Comparison of ENCODE assay signal across 8 mouse cellular contexts in the genomic region with DNA sequence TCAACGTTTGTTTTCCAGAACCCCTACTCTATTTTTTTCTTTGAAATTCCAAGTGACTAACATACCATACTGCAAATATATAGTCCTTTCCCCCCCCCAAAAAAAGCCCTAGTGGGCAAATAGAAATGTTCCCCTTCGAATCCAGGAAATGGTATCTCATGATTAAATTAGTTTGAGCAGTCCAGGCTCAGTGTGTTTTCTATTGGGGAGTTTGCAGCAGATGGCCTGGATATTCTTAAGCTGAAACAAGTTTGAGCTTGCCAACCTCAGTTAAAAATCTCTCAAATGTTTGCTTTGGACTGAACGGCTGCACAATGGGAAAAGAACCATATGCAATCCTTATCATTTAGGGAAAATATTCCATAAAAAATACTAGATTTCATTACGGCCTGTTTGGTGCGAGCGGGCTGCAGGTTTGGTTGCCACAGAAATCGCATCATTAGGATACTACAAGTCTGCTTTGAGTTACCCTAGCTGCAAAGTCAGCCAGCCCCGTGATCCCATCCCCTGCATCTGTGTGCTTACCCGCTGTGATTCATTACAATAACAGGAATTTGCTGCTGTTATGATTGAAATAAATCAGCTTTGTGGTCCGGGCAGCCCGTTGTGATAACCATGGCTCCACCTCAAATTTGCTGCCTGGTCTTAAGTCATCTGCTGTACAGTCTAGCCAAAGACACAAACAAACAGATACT.
DNase-seq lines count a peak whose midpoint lies in the region; ATAC-seq and TF ChIP-seq lines count a peak whose summit lies in the region.

No protein-coding gene starts in this region.

- TF ChIP-seq EP300 in heart, adult 2 months (IDR thresholded peaks at IDR 0.05; ENCODE audit: insufficient read depth, low read depth, low read length) = no peak

- no peak for ATAC-seq in megakaryocyte progenitor cell, adult 5-6 weeks (replicated peaks; ENCODE audit: poor library complexity)

- intact Hi-C loops in heart, adult 2 months (cut with DNase I) = no loop called here
- intact Hi-C loops in heart, postnatal 14 days (cut with DNase I) = no loop called here

- peak; percentile 21 for DNase-seq in heart, adult 2 months
- DNase-seq in heart, postnatal 14 days = no peak
- peak; percentile 39 for DNase-seq in 3134 (ENCODE audit: extremely low read depth, insufficient read length, low spot score)
- DNase-seq in brain, embryonic 14.5 days (ENCODE audit: low read depth) = peak; percentile 31
- peak; percentile 16 to 17 for DNase-seq in kidney, postnatal 36 days
- no peak for DNase-seq in cerebellum, adult 2 months
- DNase-seq in T-cell, adult 2 months (ENCODE audit: low spot score) = no peak

- TF ChIP-seq CTCF in heart, adult 2 months (IDR thresholded peaks at IDR 0.05) = no peak
- no peak for TF ChIP-seq CTCF in brain, embryonic 14.5 days (IDR thresholded peaks at IDR 0.05; ENCODE audit: borderline replicate concordance, extremely low read depth, insufficient read depth, insufficient read length)
- TF ChIP-seq CTCF in cerebellum, adult 2 months (IDR thresholded peaks at IDR 0.05; ENCODE audit: borderline replicate concordance, insufficient read depth, low read depth, low read length) = no peak

- no peak for TF ChIP-seq POLR2A in heart, adult 2 months (IDR thresholded peaks at IDR 0.05; ENCODE audit: insufficient read depth, low read depth, low read length)
- no peak for TF ChIP-seq POLR2A in brain, embryonic 14.5 days (IDR thresholded peaks at IDR 0.05; ENCODE audit: borderline replicate concordance, extremely low read depth, insufficient read depth, insufficient read length, poor library complexity, severe bottlenecking)
- no peak for TF ChIP-seq POLR2A in cerebellum, adult 2 months (IDR thresholded peaks at IDR 0.05; ENCODE audit: borderline replicate concordance, insufficient read depth, low read length)

- H3K4me3 ChIP-seq in heart, adult 2 months = no peak overlapping the region
- H3K4me3 ChIP-seq in cerebellum, adult 2 months (replicated peaks; ENCODE audit: insufficient read depth, low read depth, low read length) = no peak overlapping the region

- no peaks in the 10 kb centered on the region for H3K27me3 ChIP-seq in heart, adult 2 months (ENCODE audit: control insufficient read depth, insufficient read depth, low read length)
- no peaks in the 10 kb centered on the region for H3K27me3 ChIP-seq in cerebellum, adult 2 months (ENCODE audit: control insufficient read depth, insufficient read depth, low read length)

- WGBS in heart, adult 2 months = 65% methylated on average over 11 of the region's 11 CpGs
- WGBS in cerebellum, adult 2 months = 30% methylated on average over 11 of the region's 11 CpGs

- H3K36me3 ChIP-seq in heart, adult 2 months (ENCODE audit: control insufficient read depth, insufficient read depth, low read length) = peaks cover 4% of the 10 kb centered on the region; the same call in 1 of the 2 replicates

- H3K27ac ChIP-seq in heart, adult 2 months = no peak overlapping the region
- no peak overlapping the region for H3K27ac ChIP-seq in cerebellum, adult 2 months (ENCODE audit: insufficient read depth, low read length)

- no peak overlapping the region for H3K9ac ChIP-seq in heart, adult 2 months (ENCODE audit: low read depth, low read length)

- H3K79me2 ChIP-seq in heart, adult 2 months (replicated peaks; ENCODE audit: control insufficient read depth, insufficient read depth, low read length) = no peaks in the 10 kb centered on the region

- peaks cover 9% of the 10 kb centered on the region for H3K4me1 ChIP-seq in heart, adult 2 months (ENCODE audit: control insufficient read depth, insufficient read depth, low read length)
- H3K4me1 ChIP-seq in cerebellum, adult 2 months (ENCODE audit: control insufficient read depth, insufficient read depth, low read length) = no peaks in the 10 kb centered on the region

Comparison
In these comparisons a context has a peak if more than half of its experiments do, and no peak if none do; other contexts are left out.
1. DNase-seq: peak in heart, adult 2 months (2 of 2), 3134 (single experiment), brain, embryonic 14.5 days (single experiment) and kidney, postnatal 36 days (2 of 2); none in heart, postnatal 14 days (0 of 2), cerebellum, adult 2 months (0 of 2) and T-cell, adult 2 months (single experiment).